Mouse (Mus musculus) cortical plate, adult 2 months (tissue): ENCODE measurements at regions not wholly inside any gene's neighbourhood (a gene's known extent, or its start where the extent isn't known, plus 50 kb on each side); places are given as distances from the start of the nearest gene placed in this dataset.

Source experiments
- CTCF ChIP-seq: fragments of 200-500 bp; IDR thresholded peaks from 2 replicates; pipeline ENCODE4 v1.5.1; 2011; ENCODE audit warnings: mild to moderate bottlenecking, control low read depth, low read length; ENCODE audit not compliant: insufficient read depth; ENCODE audit errors: extremely low read depth
- POLR2A ChIP-seq: fragments of 200-500 bp; IDR thresholded peaks from 2 replicates; pipeline ENCODE4 v1.6.1; 2011; ENCODE audit warnings: mild to moderate bottlenecking, low read length, control low read depth; ENCODE audit not compliant: insufficient read depth; ENCODE audit errors: extremely low read depth

DNA sequence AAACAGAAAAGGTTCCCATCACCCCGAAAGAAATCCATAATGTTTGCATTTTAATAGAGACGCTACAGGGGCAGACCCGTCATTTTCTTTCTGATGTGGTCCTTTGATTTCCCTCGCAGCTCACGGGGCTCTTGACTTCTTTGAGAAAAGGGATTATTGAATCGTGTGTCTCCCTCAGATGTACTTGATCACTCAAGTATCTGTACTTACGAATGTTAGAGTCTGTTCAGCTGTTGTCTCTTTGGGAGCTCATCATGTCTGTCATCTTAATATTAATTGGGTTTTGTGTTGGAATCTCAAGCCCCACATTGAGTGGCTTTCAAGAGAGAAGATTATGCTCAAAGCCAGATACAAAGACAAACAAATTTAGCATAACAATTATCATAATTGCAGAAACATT is 523.0 kb upstream of the Sall1 start:
- TF ChIP-seq CTCF (no peak), POLR2A (no peak)
